ENCODE assay signal across 31 mouse cellular contexts in the genomic region with DNA sequence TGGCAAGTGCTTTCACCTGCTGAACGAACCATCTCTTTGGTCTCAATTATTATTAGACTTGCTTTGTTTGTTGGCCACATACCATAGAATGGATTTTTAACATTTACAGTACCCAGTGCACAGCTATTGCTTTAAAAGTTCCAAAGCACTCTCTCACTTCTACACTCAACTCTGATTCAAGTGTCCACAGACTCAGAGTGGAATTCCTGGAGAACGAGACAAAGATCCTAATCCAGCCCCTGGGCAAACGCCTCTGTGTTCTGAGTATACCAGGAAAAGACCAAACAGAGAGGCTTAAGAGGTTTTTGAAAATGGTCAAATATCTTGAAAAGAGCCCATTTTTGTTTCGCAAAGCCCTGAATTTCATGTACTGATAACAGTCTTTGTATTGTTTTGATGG. TPM values are rescaled to one million over a fixed set of nuclear protein-coding genes. Genes with fewer than 3 reads are reported as not detected.
DNase-seq lines count a peak whose midpoint lies in the region; ATAC-seq and TF ChIP-seq lines count a peak whose summit lies in the region.
"Had no signal": no experiment of that assay in that cellular context is flagged by ENCODE, and none has a peak within 500 bp of the region (broad histone marks: within the 10 kb centered on the region; RNA-seq: fewer than 3 reads in every experiment).

No protein-coding gene starts in this region.

- TF ChIP-seq CTCF in lung, embryonic 14.5 days (IDR thresholded peaks at IDR 0.05; ENCODE audit: low read depth) = no peak
- TF ChIP-seq CTCF in lung, postnatal 0 days (IDR thresholded peaks at IDR 0.05) = no peak
- no peak for TF ChIP-seq CTCF in testis, adult 2 months (IDR thresholded peaks at IDR 0.05; ENCODE audit: control insufficient read depth, insufficient read depth, insufficient replicate concordance, low read depth, low read length)

- H3K27ac ChIP-seq in lung, embryonic 14.5 days (ENCODE audit: low read depth) = no peak overlapping the region; the same call in 1 of the 2 replicates
- no peak overlapping the region for H3K27ac ChIP-seq in lung, postnatal 0 days (ENCODE audit: low read length)
- no peak overlapping the region for H3K27ac ChIP-seq in testis, adult 2 months (ENCODE audit: control insufficient read depth, insufficient read depth, low read depth, low read length)
- H3K27ac ChIP-seq: embryonic facial prominence, embryonic 10.5 days; embryonic facial prominence, embryonic 13.5 days; forebrain, embryonic 12.5 days; forebrain, embryonic 15.5 days; heart, embryonic 15.5 days; hindbrain, embryonic 10.5 days; hindbrain, embryonic 13.5 days had no signal

- no peak for TF ChIP-seq POLR2A in testis, adult 2 months (IDR thresholded peaks at IDR 0.05; ENCODE audit: control insufficient read depth, low read depth, low read length)

- H3K4me2 ChIP-seq in lung, embryonic 14.5 days = no peak overlapping the region
- no peak overlapping the region for H3K4me2 ChIP-seq in lung, postnatal 0 days (replicated peaks; ENCODE audit: low read depth, low read length)
- H3K4me2 ChIP-seq: embryonic facial prominence, embryonic 13.5 days; forebrain, embryonic 12.5 days; forebrain, embryonic 15.5 days; heart, embryonic 12.5 days; heart, embryonic 15.5 days; hindbrain, embryonic 13.5 days had no signal

- no peaks in the 10 kb centered on the region for H3K36me3 ChIP-seq in lung, embryonic 14.5 days (ENCODE audit: insufficient read depth)
- no peaks in the 10 kb centered on the region for H3K36me3 ChIP-seq in lung, postnatal 0 days (ENCODE audit: insufficient read depth, low read length)
- H3K36me3 ChIP-seq in testis, adult 2 months (ENCODE audit: control insufficient read depth, insufficient read depth, low read length) = no peaks in the 10 kb centered on the region
- H3K36me3 ChIP-seq: embryonic facial prominence, embryonic 10.5 days; embryonic facial prominence, embryonic 13.5 days; forebrain, embryonic 12.5 days; forebrain, embryonic 15.5 days; G1E; heart, embryonic 12.5 days; heart, embryonic 15.5 days; hindbrain, embryonic 10.5 days; hindbrain, embryonic 13.5 days had no signal

- H3K9me3 ChIP-seq in lung, embryonic 14.5 days (ENCODE audit: low read depth, low read length) = no peaks in the 10 kb centered on the region
- H3K9me3 ChIP-seq in lung, postnatal 0 days (ENCODE audit: low read length) = no peaks in the 10 kb centered on the region
- H3K9me3 ChIP-seq: forebrain, embryonic 12.5 days; forebrain, embryonic 15.5 days; heart, embryonic 15.5 days; hindbrain, embryonic 10.5 days; hindbrain, embryonic 13.5 days had no signal

- peak; percentile 89 for TF ChIP-seq EP300 in lung, postnatal 0 days (IDR thresholded peaks at IDR 0.05)

- no peak overlapping the region for H3K9ac ChIP-seq in lung, embryonic 14.5 days
- no peak overlapping the region for H3K9ac ChIP-seq in lung, postnatal 0 days (replicated peaks; ENCODE audit: low read depth)
- H3K9ac ChIP-seq: embryonic facial prominence, embryonic 13.5 days; forebrain, embryonic 12.5 days; forebrain, embryonic 15.5 days; heart, embryonic 12.5 days; heart, embryonic 15.5 days; hindbrain, embryonic 13.5 days had no signal

- WGBS in lung, embryonic 14.5 days = 60% methylated on average over 4 of the region's 4 CpGs
- 57% methylated on average over 4 of the region's 4 CpGs for WGBS in lung, postnatal 0 days

- peaks cover 11% of the 10 kb centered on the region for H3K4me1 ChIP-seq in lung, embryonic 14.5 days (ENCODE audit: insufficient read depth)
- no peaks in the 10 kb centered on the region; the same call in 1 of the 2 replicates for H3K4me1 ChIP-seq in lung, postnatal 0 days (ENCODE audit: insufficient read depth, low read depth, low read length)
- H3K4me1 ChIP-seq in testis, adult 2 months (ENCODE audit: control insufficient read depth, insufficient read depth, low read length) = peaks cover 2% of the 10 kb centered on the region

- ATAC-seq in lung, embryonic 14.5 days (ENCODE audit: insufficient read depth) = no peak
- ATAC-seq in lung, postnatal 0 days = peak; percentile 25
- ATAC-seq: forebrain, embryonic 15.5 days; hindbrain, embryonic 16.5 days had no signal

- DNase-seq in lung, embryonic 14.5 days = peak; percentile 54
- DNase-seq in lung, postnatal 10 days = no peak
- DNase-seq in lung, postnatal 0 days (ENCODE audit: low spot score) = peak; percentile 85
- DNase-seq in lung, postnatal 4 days = no peak
- DNase-seq in testis, postnatal 14 days (ENCODE audit: low spot score) = no peak
- DNase-seq in cerebellum, adult 8-10 months = no peak
- DNase-seq: adrenal gland, adult 2 months; adrenal gland, postnatal 14 days; B cell, adult 2 months; cerebellum, adult 11 months; cerebellum, adult 2 months; cerebellum, postnatal 10 days; cerebellum, postnatal 36 days; embryo, embryonic 11 days; gastrocnemius, postnatal 14 days; heart, adult 18-20 months; heart, postnatal 10 days; heart, postnatal 36 days had no signal

- no peak overlapping the region for H3K4me3 ChIP-seq in lung, embryonic 14.5 days (ENCODE audit: low read depth, low read length)
- no peak overlapping the region for H3K4me3 ChIP-seq in lung, postnatal 0 days (ENCODE audit: low read depth, low read length)
- peak overlapping the region; percentile 61; the same call in 1 of the 2 replicates for H3K4me3 ChIP-seq in testis, adult 2 months (ENCODE audit: control insufficient read depth, low read depth, low read length)
- H3K4me3 ChIP-seq: embryonic facial prominence, embryonic 10.5 days; embryonic facial prominence, embryonic 13.5 days; erythroblast, embryonic 14.5 days; forebrain, embryonic 12.5 days; forebrain, embryonic 15.5 days; heart, embryonic 12.5 days; heart, embryonic 15.5 days; hindbrain, embryonic 10.5 days; hindbrain, embryonic 13.5 days had no signal

- H3K27me3 ChIP-seq in lung, embryonic 14.5 days (ENCODE audit: insufficient read depth, low read length) = peaks cover 23% of the 10 kb centered on the region
- H3K27me3 ChIP-seq in lung, postnatal 0 days (replicated peaks; ENCODE audit: insufficient read depth, low read length) = 0 out of 2 replicates have a peak, but pooled peaks cover 7% of the 10 kb centered on the region
- H3K27me3 ChIP-seq in testis, adult 2 months (ENCODE audit: control insufficient read depth, insufficient read depth, low read length) = no peaks in the 10 kb centered on the region
- H3K27me3 ChIP-seq: CH12.LX had no signal

RNA-seq across cellular contexts. Expression of gene Tuba8, which starts 2.5 kb away (rescaled TPM):
- 2.1 and 3.0 TPM in 2 replicates for polyA plus RNA-seq in lung, embryonic 14.5 days (2014; fragmentation: Nextera tagmentation; extraction: Ambion mirVana)
- polyA plus RNA-seq in lung, postnatal 0 days (2015; fragmentation: Nextera tagmentation; extraction: Ambion mirVana) = 12.1 and 13.9 TPM in 2 replicates
- 127 and 160 TPM in 2 replicates for polyA plus RNA-seq in testis, adult 2 months (2012; rRNA removed)

RNA-seq across cellular contexts. Expression of gene Pex26, which starts 29.5 kb away (rescaled TPM):
- 7.6 and 8.1 TPM in 2 replicates for polyA plus RNA-seq in lung, embryonic 14.5 days (2014; fragmentation: Nextera tagmentation; extraction: Ambion mirVana)
- polyA plus RNA-seq in lung, postnatal 0 days (2015; fragmentation: Nextera tagmentation; extraction: Ambion mirVana) = 5.9 and 6.2 TPM in 2 replicates
- polyA plus RNA-seq in testis, adult 2 months (2012; rRNA removed) = 6.4 and 8.7 TPM in 2 replicates

RNA-seq across cellular contexts. Expression of gene Usp18, which starts 32.7 kb away (rescaled TPM):
- 2.8 and 3.3 TPM in 2 replicates for polyA plus RNA-seq in lung, embryonic 14.5 days (2014; fragmentation: Nextera tagmentation; extraction: Ambion mirVana)
- polyA plus RNA-seq in lung, postnatal 0 days (2015; fragmentation: Nextera tagmentation; extraction: Ambion mirVana) = 27.0 and 30.4 TPM in 2 replicates
- 0.49 and 0.69 TPM in 2 replicates for polyA plus RNA-seq in testis, adult 2 months (2012; rRNA removed)
- polyA plus RNA-seq: erythroblast, embryonic 14.5 days had no signal

Comparison
In these comparisons a context has a peak if more than half of its experiments do, and no peak if none do; other contexts are left out.
1. DNase-seq: peak in lung, embryonic 14.5 days (single experiment) and lung, postnatal 0 days (single experiment); none in lung, postnatal 10 days (single experiment), lung, postnatal 4 days (0 of 2), testis, postnatal 14 days (single experiment) and cerebellum, adult 8-10 months (single experiment).